28 mouse cellular contexts compared by ENCODE assay signal in genomic region chr13:73097502-73097901, GRCm38 (mm10).
DNase-seq lines count a peak whose midpoint lies in the region; ATAC-seq and TF ChIP-seq lines count a peak whose summit lies in the region.
"Had no signal": no experiment of that assay in that cellular context is flagged by ENCODE, and none has a peak within 500 bp of the region (broad histone marks: within the 10 kb centered on the region; RNA-seq: fewer than 3 reads in every experiment).

No protein-coding gene starts in this region.

- H3K9me3 ChIP-seq in forebrain, embryonic 14.5 days (replicated peaks; ENCODE audit: control insufficient read depth, low read length), result no peaks in the 10 kb centered on the region
- H3K9me3 ChIP-seq in forebrain, embryonic 11.5 days (ENCODE audit: control insufficient read depth, low read length), result no peaks in the 10 kb centered on the region
- H3K9me3 ChIP-seq in hindbrain, embryonic 12.5 days (replicated peaks), result no peaks in the 10 kb centered on the region
- H3K9me3 ChIP-seq in hindbrain, postnatal 0 days (ENCODE audit: low read length), result no peaks in the 10 kb centered on the region
- no peaks in the 10 kb centered on the region for H3K9me3 ChIP-seq in midbrain, embryonic 15.5 days
- no peaks in the 10 kb centered on the region for H3K9me3 ChIP-seq in midbrain, embryonic 11.5 days (ENCODE audit: control insufficient read depth, low read length)
- H3K9me3 ChIP-seq: embryonic facial prominence, embryonic 13.5 days; embryonic facial prominence, embryonic 15.5 days; forebrain, embryonic 10.5 days; forebrain, embryonic 13.5 days had no signal

- H3K4me3 ChIP-seq in forebrain, embryonic 14.5 days (ENCODE audit: low read depth, low read length), result no peak overlapping the region
- H3K4me3 ChIP-seq in forebrain, embryonic 11.5 days (ENCODE audit: low read depth, low read length), result no peak overlapping the region
- no peak overlapping the region for H3K4me3 ChIP-seq in hindbrain, embryonic 12.5 days
- H3K4me3 ChIP-seq in hindbrain, postnatal 0 days (ENCODE audit: low read length), result no peak overlapping the region
- no peak overlapping the region for H3K4me3 ChIP-seq in midbrain, embryonic 15.5 days
- no peak overlapping the region for H3K4me3 ChIP-seq in midbrain, embryonic 11.5 days (ENCODE audit: low read depth, low read length)
- H3K4me3 ChIP-seq: embryonic facial prominence, embryonic 13.5 days; embryonic facial prominence, embryonic 15.5 days; erythroblast, embryonic 14.5 days; forebrain, embryonic 10.5 days; forebrain, embryonic 13.5 days had no signal

- ATAC-seq in forebrain, embryonic 14.5 days, result no peak
- ATAC-seq in forebrain, embryonic 11.5 days (replicated peaks; ENCODE audit: low FRiP score), result no peak
- 0 out of 2 replicates have a peak, but pooled peaks have one; percentile 58 for ATAC-seq in hindbrain, embryonic 12.5 days (ENCODE audit: low FRiP score)
- no peak for ATAC-seq in hindbrain, postnatal 0 days
- ATAC-seq in midbrain, embryonic 15.5 days (replicated peaks), result peak; percentile 75; the same call in 1 of the 2 replicates
- ATAC-seq in midbrain, embryonic 11.5 days (ENCODE audit: low FRiP score), result no peak
- ATAC-seq: activated CD4-positive, CD25-positive, alpha-beta regulatory T cell, adult 4 months; CD4-positive, CD25-positive, alpha-beta regulatory T cell, adult 4 months; forebrain, embryonic 13.5 days; forebrain, embryonic 16.5 days; Patski had no signal

- no peak overlapping the region for H3K27ac ChIP-seq in forebrain, embryonic 14.5 days (ENCODE audit: low read depth, low read length)
- H3K27ac ChIP-seq in forebrain, embryonic 11.5 days (ENCODE audit: low read depth, low read length), result no peak overlapping the region
- H3K27ac ChIP-seq in hindbrain, embryonic 12.5 days, result no peak overlapping the region
- no peak overlapping the region for H3K27ac ChIP-seq in hindbrain, postnatal 0 days
- no peak overlapping the region for H3K27ac ChIP-seq in midbrain, embryonic 15.5 days
- H3K27ac ChIP-seq in midbrain, embryonic 11.5 days (ENCODE audit: low read depth, low read length), result no peak overlapping the region
- H3K27ac ChIP-seq: embryonic facial prominence, embryonic 13.5 days; embryonic facial prominence, embryonic 15.5 days; forebrain, embryonic 10.5 days; forebrain, embryonic 13.5 days had no signal

- H3K9ac ChIP-seq in forebrain, embryonic 14.5 days (ENCODE audit: low read length), result no peak overlapping the region
- H3K9ac ChIP-seq in forebrain, embryonic 11.5 days (ENCODE audit: low read length), result no peak overlapping the region
- H3K9ac ChIP-seq in hindbrain, embryonic 12.5 days, result no peak overlapping the region
- no peak overlapping the region for H3K9ac ChIP-seq in hindbrain, postnatal 0 days (replicated peaks; ENCODE audit: low read length)
- H3K9ac ChIP-seq in midbrain, embryonic 15.5 days, result no peak overlapping the region
- H3K9ac ChIP-seq in midbrain, embryonic 11.5 days (ENCODE audit: low read length), result no peak overlapping the region
- H3K9ac ChIP-seq: embryonic facial prominence, embryonic 13.5 days; embryonic facial prominence, embryonic 15.5 days; forebrain, embryonic 13.5 days had no signal

- 0 out of 2 replicates have a peak, but pooled peaks cover 5% of the 10 kb centered on the region for H3K27me3 ChIP-seq in forebrain, embryonic 14.5 days (replicated peaks; ENCODE audit: control insufficient read depth, insufficient read depth, low read length)
- H3K27me3 ChIP-seq in forebrain, embryonic 11.5 days (ENCODE audit: control insufficient read depth, insufficient read depth, low read length), result no peaks in the 10 kb centered on the region
- H3K27me3 ChIP-seq in hindbrain, embryonic 12.5 days, result 0 out of 2 replicates have a peak, but pooled peaks cover 5% of the 10 kb centered on the region
- no peaks in the 10 kb centered on the region for H3K27me3 ChIP-seq in hindbrain, postnatal 0 days (ENCODE audit: insufficient read depth, low read length)
- H3K27me3 ChIP-seq in midbrain, embryonic 15.5 days (replicated peaks), result 0 out of 2 replicates have a peak, but pooled peaks cover 4% of the 10 kb centered on the region
- no peaks in the 10 kb centered on the region for H3K27me3 ChIP-seq in midbrain, embryonic 11.5 days (ENCODE audit: control insufficient read depth, insufficient read depth, low read length)
- H3K27me3 ChIP-seq: embryonic facial prominence, embryonic 13.5 days; embryonic facial prominence, embryonic 15.5 days; forebrain, embryonic 13.5 days; Patski had no signal

- no peaks in the 10 kb centered on the region for H3K4me1 ChIP-seq in forebrain, embryonic 14.5 days (ENCODE audit: control insufficient read depth, insufficient read depth, low read length)
- H3K4me1 ChIP-seq in forebrain, embryonic 11.5 days (replicated peaks; ENCODE audit: control insufficient read depth, insufficient read depth, low read length), result no peaks in the 10 kb centered on the region
- H3K4me1 ChIP-seq in hindbrain, embryonic 12.5 days, result no peaks in the 10 kb centered on the region
- no peaks in the 10 kb centered on the region for H3K4me1 ChIP-seq in hindbrain, postnatal 0 days (ENCODE audit: insufficient read depth, low read length)
- H3K4me1 ChIP-seq in midbrain, embryonic 15.5 days, result peaks cover 2% of the 10 kb centered on the region; the same call in 1 of the 2 replicates
- H3K4me1 ChIP-seq in midbrain, embryonic 11.5 days (ENCODE audit: control insufficient read depth, insufficient read depth, low read length), result no peaks in the 10 kb centered on the region
- H3K4me1 ChIP-seq: embryonic facial prominence, embryonic 13.5 days; embryonic facial prominence, embryonic 15.5 days; forebrain, embryonic 10.5 days; forebrain, embryonic 13.5 days had no signal

- peak; percentile 1 for DNase-seq in forebrain, embryonic 14.5 days (ENCODE audit: low spot score)
- DNase-seq in forebrain, embryonic 11.5 days (ENCODE audit: low spot score), result no peak
- DNase-seq in hindbrain, postnatal 0 days (ENCODE audit: low spot score), result no peak
- no peak for DNase-seq in midbrain, embryonic 11.5 days (ENCODE audit: low spot score, missing footprints)
- DNase-seq in brain, embryonic 14.5 days (ENCODE audit: low read depth), result peak; percentile 38
- DNase-seq: adrenal gland, adult 8-10 months; adrenal gland, postnatal 14 days; adrenal gland, postnatal 36 days; B cell, adult 2 months; cerebellum, adult 11 months; cerebellum, adult 18-20 months; cerebellum, adult 8-10 months; cerebellum, adult 9-11 months; cerebellum, postnatal 14 days; cerebellum, postnatal 36 days; embryo, embryonic 11 days had no signal

- no peaks in the 10 kb centered on the region for H3K36me3 ChIP-seq in forebrain, embryonic 14.5 days (ENCODE audit: control insufficient read depth, insufficient read depth, low read length)
- H3K36me3 ChIP-seq in forebrain, embryonic 11.5 days (ENCODE audit: control insufficient read depth, insufficient read depth, low read length), result no peaks in the 10 kb centered on the region
- H3K36me3 ChIP-seq in hindbrain, embryonic 12.5 days, result no peaks in the 10 kb centered on the region
- H3K36me3 ChIP-seq in hindbrain, postnatal 0 days (ENCODE audit: insufficient read depth, low read length), result no peaks in the 10 kb centered on the region
- no peaks in the 10 kb centered on the region for H3K36me3 ChIP-seq in midbrain, embryonic 15.5 days (replicated peaks)
- H3K36me3 ChIP-seq in midbrain, embryonic 11.5 days (ENCODE audit: control insufficient read depth, insufficient read depth, low read length), result no peaks in the 10 kb centered on the region
- H3K36me3 ChIP-seq: embryonic facial prominence, embryonic 13.5 days; embryonic facial prominence, embryonic 15.5 days; forebrain, embryonic 10.5 days; G1E had no signal

- no peak for TF ChIP-seq CTCF in hindbrain, postnatal 0 days (IDR thresholded peaks at IDR 0.05; ENCODE audit: low read depth)
- no peak for TF ChIP-seq CTCF in brain, embryonic 14.5 days (IDR thresholded peaks at IDR 0.05; ENCODE audit: borderline replicate concordance, extremely low read depth, insufficient read depth, insufficient read length)

- no peak overlapping the region for H3K4me2 ChIP-seq in forebrain, embryonic 14.5 days (ENCODE audit: low read length)
- H3K4me2 ChIP-seq in forebrain, embryonic 11.5 days (ENCODE audit: low read depth, low read length, severe bottlenecking), result no peak overlapping the region
- no peak overlapping the region for H3K4me2 ChIP-seq in hindbrain, embryonic 12.5 days (replicated peaks)
- H3K4me2 ChIP-seq in hindbrain, postnatal 0 days (ENCODE audit: low read depth, low read length), result no peak overlapping the region
- H3K4me2 ChIP-seq in midbrain, embryonic 15.5 days, result no peak overlapping the region
- no peak overlapping the region for H3K4me2 ChIP-seq in midbrain, embryonic 11.5 days
- H3K4me2 ChIP-seq: embryonic facial prominence, embryonic 13.5 days; embryonic facial prominence, embryonic 15.5 days; forebrain, embryonic 13.5 days had no signal

- no peak for TF ChIP-seq POLR2A in brain, embryonic 14.5 days (IDR thresholded peaks at IDR 0.05; ENCODE audit: borderline replicate concordance, extremely low read depth, insufficient read depth, insufficient read length, poor library complexity, severe bottlenecking)

- 87% methylated on average over 9 of the region's 9 CpGs for WGBS in forebrain, embryonic 14.5 days
- WGBS in forebrain, embryonic 11.5 days, result 93% methylated on average over 9 of the region's 9 CpGs
- WGBS in hindbrain, embryonic 12.5 days, result 64% methylated on average over 9 of the region's 9 CpGs
- WGBS in hindbrain, postnatal 0 days, result 55% methylated on average over 9 of the region's 9 CpGs
- 35% methylated on average over 9 of the region's 9 CpGs for WGBS in midbrain, embryonic 15.5 days
- 75% methylated on average over 9 of the region's 9 CpGs for WGBS in midbrain, embryonic 11.5 days

Comparison
In these comparisons a context has a peak if more than half of its experiments do, and no peak if none do; other contexts are left out.
1. ATAC-seq: peak in hindbrain, embryonic 12.5 days (single experiment) and midbrain, embryonic 15.5 days (single experiment); none in forebrain, embryonic 14.5 days (single experiment), forebrain, embryonic 11.5 days (single experiment), hindbrain, postnatal 0 days (single experiment) and midbrain, embryonic 11.5 days (single experiment).
2. DNase-seq: peak in forebrain, embryonic 14.5 days (single experiment) and brain, embryonic 14.5 days (single experiment); none in forebrain, embryonic 11.5 days (single experiment), hindbrain, postnatal 0 days (single experiment) and midbrain, embryonic 11.5 days (single experiment).